ENCODE assay signal across 25 mouse cellular contexts in the genomic region with DNA sequence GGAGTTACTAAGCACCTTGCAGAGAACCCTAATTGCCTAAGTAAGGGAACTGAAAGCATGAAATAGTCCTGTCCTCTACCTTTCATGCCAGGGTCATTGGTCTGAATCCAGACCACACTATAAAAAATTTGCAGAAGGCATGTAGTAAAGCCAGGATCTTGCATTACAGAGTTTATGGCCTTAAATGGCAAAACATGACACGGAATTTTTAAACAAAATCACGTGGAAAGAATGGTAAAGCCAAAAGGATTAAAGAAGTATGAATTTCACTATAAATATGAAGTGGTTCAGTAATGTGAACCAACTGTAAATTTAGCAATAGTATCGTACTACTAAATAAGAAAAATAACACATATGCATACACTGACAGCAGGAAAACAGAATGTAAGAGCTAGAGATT. TPM values are rescaled to one million over a fixed set of nuclear protein-coding genes. Genes with fewer than 3 reads are reported as not detected.
DNase-seq lines count a peak whose midpoint lies in the region; ATAC-seq and TF ChIP-seq lines count a peak whose summit lies in the region.
"Had no signal": no experiment of that assay in that cellular context is flagged by ENCODE, and none has a peak within 500 bp of the region (broad histone marks: within the 10 kb centered on the region; RNA-seq: fewer than 3 reads in every experiment).

No protein-coding gene starts in this region.

- peak overlapping the region; percentile 82 for H3K27ac ChIP-seq in gastrocnemius, adult 2 months
- no peak overlapping the region for H3K27ac ChIP-seq in limb, embryonic 14.5 days (replicated peaks; ENCODE audit: low read depth, low read length)
- no peak overlapping the region for H3K27ac ChIP-seq in limb, embryonic 10.5 days
- H3K27ac ChIP-seq in embryonic fibroblast, embryonic 13.5 days (ENCODE audit: insufficient read depth, low read length) = peak overlapping the region; percentile 74; the same call in 1 of the 2 replicates
- H3K27ac ChIP-seq in stomach, embryonic 15.5 days = 0 out of 2 replicates have a peak overlapping the region, but pooled peaks have one; percentile 1
- H3K27ac ChIP-seq: forebrain, embryonic 12.5 days; forebrain, embryonic 15.5 days; heart, embryonic 15.5 days; hindbrain, embryonic 12.5 days; hindbrain, embryonic 15.5 days had no signal

- ATAC-seq in limb, embryonic 14.5 days (ENCODE audit: low FRiP score, low read depth) = 0 out of 2 replicates have a peak, but pooled peaks have one; percentile 3
- no peak for ATAC-seq in stomach, embryonic 15.5 days (ENCODE audit: insufficient read depth, low FRiP score, low read depth)
- ATAC-seq: forebrain, embryonic 15.5 days had no signal

- no peak for DNase-seq in gastrocnemius, adult 2 months
- no peak for DNase-seq in gastrocnemius, postnatal 14 days
- no peak for DNase-seq in limb, embryonic 14.5 days (ENCODE audit: low spot score)
- DNase-seq in limb, embryonic 10.5 days (ENCODE audit: low spot score) = no peak
- DNase-seq in frontal cortex, postnatal 14 days (ENCODE audit: low spot score in 2 of 2) = no peak
- DNase-seq in right cerebral cortex, adult 2 months (ENCODE audit: low spot score in 2 of 2) = no peak
- DNase-seq: adrenal gland, adult 2 months; adrenal gland, postnatal 25 days; cerebellum, adult 11-12 months; cerebellum, adult 8-10 months; cerebellum, postnatal 10 days; cerebellum, postnatal 36 days; embryo, embryonic 11 days; gastrocnemius, postnatal 25 days; heart, adult 18-20 months; heart, postnatal 14 days had no signal

- H3K9ac ChIP-seq in limb, embryonic 14.5 days (ENCODE audit: low read depth, low read length, severe bottlenecking) = no peak overlapping the region
- no peak overlapping the region for H3K9ac ChIP-seq in stomach, embryonic 15.5 days
- H3K9ac ChIP-seq: forebrain, embryonic 12.5 days; forebrain, embryonic 15.5 days; heart, embryonic 12.5 days; heart, embryonic 15.5 days; hindbrain, embryonic 12.5 days; hindbrain, embryonic 15.5 days had no signal

- intact Hi-C loops in gastrocnemius, adult 2 months (cut with DNase I) = no loop called here
- intact Hi-C loops in gastrocnemius, postnatal 14 days (cut with DNase I; ENCODE audit: low total_unique reads) = no loop called here

- peaks cover 57% of the 10 kb centered on the region for H3K36me3 ChIP-seq in limb, embryonic 14.5 days (ENCODE audit: control insufficient read depth, insufficient read depth, low read length)
- peaks cover 86% of the 10 kb centered on the region for H3K36me3 ChIP-seq in limb, embryonic 10.5 days
- H3K36me3 ChIP-seq in stomach, embryonic 15.5 days = peaks cover 15% of the 10 kb centered on the region; the same call in 1 of the 2 replicates

- no peaks in the 10 kb centered on the region for H3K9me3 ChIP-seq in limb, embryonic 14.5 days (ENCODE audit: control insufficient read depth, low read length)
- no peaks in the 10 kb centered on the region for H3K9me3 ChIP-seq in limb, embryonic 10.5 days (replicated peaks)
- H3K9me3 ChIP-seq in stomach, embryonic 15.5 days = no peaks in the 10 kb centered on the region
- H3K9me3 ChIP-seq: forebrain, embryonic 12.5 days; forebrain, embryonic 15.5 days; heart, embryonic 12.5 days; heart, embryonic 15.5 days; hindbrain, embryonic 12.5 days; hindbrain, embryonic 15.5 days had no signal

- no peak overlapping the region for H3K4me2 ChIP-seq in limb, embryonic 14.5 days (replicated peaks; ENCODE audit: low read depth, low read length, severe bottlenecking)
- no peak overlapping the region for H3K4me2 ChIP-seq in stomach, embryonic 15.5 days
- H3K4me2 ChIP-seq: forebrain, embryonic 12.5 days; forebrain, embryonic 15.5 days; heart, embryonic 12.5 days; heart, embryonic 15.5 days; hindbrain, embryonic 12.5 days; hindbrain, embryonic 15.5 days had no signal

- no peaks in the 10 kb centered on the region for H3K27me3 ChIP-seq in limb, embryonic 14.5 days (ENCODE audit: control insufficient read depth, insufficient read depth, low read length)
- H3K27me3 ChIP-seq in limb, embryonic 10.5 days (ENCODE audit: low read depth, poor library complexity, severe bottlenecking) = no peaks in the 10 kb centered on the region
- H3K27me3 ChIP-seq in stomach, embryonic 15.5 days (replicated peaks) = no peaks in the 10 kb centered on the region
- H3K27me3 ChIP-seq: forebrain, embryonic 12.5 days; forebrain, embryonic 15.5 days; heart, embryonic 12.5 days; heart, embryonic 15.5 days; hindbrain, embryonic 12.5 days; hindbrain, embryonic 15.5 days had no signal

- 0 out of 2 replicates have a peak overlapping the region, but pooled peaks have one; percentile 3 for H3K4me3 ChIP-seq in gastrocnemius, adult 2 months
- H3K4me3 ChIP-seq in limb, embryonic 14.5 days (replicated peaks; ENCODE audit: low read length) = no peak overlapping the region
- H3K4me3 ChIP-seq in limb, embryonic 10.5 days = no peak overlapping the region
- H3K4me3 ChIP-seq in embryonic fibroblast, embryonic 13.5 days (ENCODE audit: insufficient read depth, low read length) = no peak overlapping the region
- no peak overlapping the region for H3K4me3 ChIP-seq in stomach, embryonic 15.5 days (replicated peaks)
- H3K4me3 ChIP-seq: erythroblast, embryonic 14.5 days; forebrain, embryonic 12.5 days; forebrain, embryonic 15.5 days; heart, embryonic 12.5 days; heart, embryonic 15.5 days; hindbrain, embryonic 12.5 days; hindbrain, embryonic 15.5 days had no signal

- WGBS in limb, embryonic 14.5 days = 23% methylated on average over 3 of the region's 3 CpGs
- 93% methylated on average over 3 of the region's 3 CpGs for WGBS in limb, embryonic 10.5 days
- WGBS in stomach, embryonic 15.5 days = 54% methylated on average over 3 of the region's 3 CpGs

- TF ChIP-seq CTCF in gastrocnemius, adult 2 months (IDR thresholded peaks at IDR 0.05) = no peak
- no peak for TF ChIP-seq CTCF in embryonic fibroblast, embryonic 13.5 days (IDR thresholded peaks at IDR 0.05; ENCODE audit: borderline replicate concordance, insufficient read depth, low read length)

- TF ChIP-seq POLR2A in limb, embryonic 14.5 days (IDR thresholded peaks at IDR 0.05; ENCODE audit: borderline replicate concordance, extremely low read depth, insufficient read depth, insufficient read length) = no peak
- TF ChIP-seq POLR2A in embryonic fibroblast, embryonic 13.5 days (IDR thresholded peaks at IDR 0.05; ENCODE audit: low read depth, low read length) = no peak

- H3K4me1 ChIP-seq in limb, embryonic 14.5 days (ENCODE audit: control insufficient read depth, insufficient read depth, low read length) = no peaks in the 10 kb centered on the region
- peaks cover 7% of the 10 kb centered on the region; the same call in 1 of the 2 replicates for H3K4me1 ChIP-seq in limb, embryonic 10.5 days
- H3K4me1 ChIP-seq in embryonic fibroblast, embryonic 13.5 days (ENCODE audit: control insufficient read depth, insufficient read depth, low read length) = peaks cover 5% of the 10 kb centered on the region
- H3K4me1 ChIP-seq in stomach, embryonic 15.5 days = peaks cover 8% of the 10 kb centered on the region; the same call in 1 of the 2 replicates
- H3K4me1 ChIP-seq: forebrain, embryonic 15.5 days; hindbrain, embryonic 15.5 days had no signal

RNA-seq across cellular contexts. Expression of a gene that starts 57.8 kb away (rescaled TPM):
- total RNA-seq in gastrocnemius, adult 2 months (2021) = 10 to 100 TPM; 49.4 to 54.1 TPM
- total RNA-seq in gastrocnemius, postnatal 14 days (2021) = 10 to 100 TPM; 65.3 to 69.9 TPM
- 44.3 TPM in 2 replicates for polyA plus RNA-seq in limb, embryonic 14.5 days (2012; rRNA removed)
- 72.1 and 72.4 TPM in 2 replicates for polyA plus RNA-seq in limb, embryonic 14.5 days (2014; fragmentation: Nextera tagmentation; extraction: Ambion mirVana)
- polyA plus RNA-seq in limb, embryonic 10.5 days (2016; fragmentation: Nextera tagmentation; extraction: Ambion mirVana) = 45.7 and 58.5 TPM in 2 replicates
- 116 and 146 TPM in 2 replicates for polyA plus RNA-seq in embryonic fibroblast, embryonic 13.5 days (2011; ENCODE audit: insufficient read length, low read depth, missing spikeins)
- 47.1 and 49.9 TPM in 2 replicates for polyA plus RNA-seq in stomach, embryonic 15.5 days (2015; fragmentation: Nextera tagmentation; extraction: Ambion mirVana)
- polyA plus RNA-seq: erythroblast, embryonic 14.5 days had no signal

Comparison
In these comparisons a context has a peak if more than half of its experiments do, and no peak if none do; other contexts are left out.
1. H3K27ac ChIP-seq: peak in gastrocnemius, adult 2 months (single experiment), embryonic fibroblast, embryonic 13.5 days (single experiment) and stomach, embryonic 15.5 days (single experiment); none in limb, embryonic 14.5 days (single experiment) and limb, embryonic 10.5 days (single experiment).